Mouse (Mus musculus) lung, adult 18-20 months (tissue): ENCODE results near the gene Rab3ip.

ENCODE experiments used
- DNase-seq, 2 experiments: peaks; one replicate each; pipeline ENCODE4 v3.0.0; 2022; ENCODE audit warnings: mixed read lengths in 2 of 2

Gene Rab3ip

DNA sequence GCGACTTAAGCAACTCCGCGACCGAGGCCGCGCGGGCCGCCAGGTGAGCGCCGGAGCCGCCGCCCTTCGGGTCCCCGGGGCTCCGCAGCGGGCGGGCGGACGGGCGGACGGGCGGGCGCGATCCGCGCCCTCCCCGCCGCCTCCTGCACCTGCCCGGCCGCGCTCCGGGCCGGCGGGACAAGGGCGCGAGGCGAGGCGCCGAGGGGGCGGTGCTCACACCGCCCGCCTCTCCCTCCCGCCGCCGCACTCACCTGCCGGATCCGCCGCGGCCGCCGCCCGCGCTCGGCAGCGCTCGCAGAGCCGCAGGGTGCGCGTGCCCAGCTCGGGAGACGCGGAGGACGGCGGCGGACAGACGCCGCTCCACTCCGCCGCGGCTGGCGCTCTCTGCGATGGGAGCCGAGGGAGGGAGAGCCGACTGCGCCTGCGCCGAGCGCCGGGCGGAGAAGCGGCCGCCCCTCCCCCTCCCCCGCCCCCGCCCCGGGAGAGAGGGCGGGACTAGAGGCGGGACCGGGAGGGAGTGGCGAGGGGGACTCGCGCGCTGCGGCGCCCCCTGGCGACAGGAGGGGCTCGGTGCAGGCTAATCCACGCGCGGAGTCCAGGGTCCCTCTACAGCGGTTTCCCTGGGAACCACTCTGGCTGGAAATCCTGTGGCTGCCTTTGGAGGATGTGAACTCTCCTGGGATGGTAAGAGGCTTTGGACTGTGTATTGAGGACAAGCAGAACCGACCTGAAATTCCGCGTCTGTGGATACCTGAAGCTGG, at the start of gene Rab3ip:
TSS of gene Rab3ip (minus strand) at position 761 of the 761 bp plus-strand sequence.
- DNase-seq, result peak; percentile 85 to 86

- DNase-seq, result no peak
These were observed 48.3 kb upstream of the Rab3ip start for GRCm38 (mm10) chr10:116998716-116999455.

DNA sequence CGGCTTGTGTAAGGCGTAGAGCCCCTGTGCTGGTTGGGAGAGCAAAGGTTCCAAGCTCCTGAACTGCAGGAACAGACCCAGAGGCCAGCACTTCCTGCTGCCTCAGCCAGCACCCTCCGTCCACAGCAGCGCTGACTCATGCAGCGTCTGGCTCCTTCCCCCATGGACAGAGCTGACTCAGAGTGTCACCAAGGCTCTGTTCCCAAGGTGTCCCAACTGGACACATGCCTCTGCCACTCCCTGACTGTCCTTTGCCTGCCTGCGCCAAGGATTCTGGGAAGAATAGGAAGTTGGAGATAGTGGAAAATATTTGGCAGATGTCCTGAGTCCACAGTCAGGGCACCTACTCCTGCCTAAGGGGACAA, 45.6 kb upstream of the Rab3ip start:
- DNase-seq, result peak; percentile 74 to 83

DNA sequence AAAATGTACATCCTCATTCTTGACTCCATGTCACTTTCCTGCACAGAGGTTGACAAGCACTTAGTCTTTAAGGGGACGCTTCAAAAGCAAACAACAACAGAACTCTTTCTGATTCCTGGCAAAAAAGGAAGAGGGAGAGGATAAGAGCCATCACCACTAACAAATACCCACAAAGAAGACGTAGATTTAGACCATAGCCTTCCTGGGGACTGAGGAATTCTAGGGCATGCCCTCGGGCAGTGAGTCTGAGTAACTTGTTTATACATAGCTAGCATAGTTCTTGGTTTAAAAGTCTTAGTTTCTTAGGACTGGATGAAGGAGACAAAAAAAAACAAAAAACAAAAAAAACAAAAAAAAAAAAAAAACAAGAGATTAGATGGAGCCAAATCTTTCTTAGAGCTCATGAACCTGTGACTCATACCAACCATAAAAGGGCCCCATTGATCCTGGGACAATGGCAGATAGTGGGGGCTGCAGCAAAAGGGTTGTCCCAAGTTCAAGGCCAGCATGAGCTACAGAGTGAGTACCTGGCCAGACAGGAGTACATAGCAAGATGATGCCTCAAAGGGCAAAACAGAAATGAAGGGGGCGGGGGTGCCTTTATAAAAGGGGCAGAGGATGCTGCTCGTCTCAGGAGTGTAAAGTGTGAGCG, 45.1 kb upstream of the Rab3ip start:
- peak in 1 of 2 experiments; percentile 8 for DNase-seq

GRCm38 (mm10) chr10:116995162-116995561, 44.6 kb upstream of the Rab3ip start:
- DNase-seq, result no peak

DNA sequence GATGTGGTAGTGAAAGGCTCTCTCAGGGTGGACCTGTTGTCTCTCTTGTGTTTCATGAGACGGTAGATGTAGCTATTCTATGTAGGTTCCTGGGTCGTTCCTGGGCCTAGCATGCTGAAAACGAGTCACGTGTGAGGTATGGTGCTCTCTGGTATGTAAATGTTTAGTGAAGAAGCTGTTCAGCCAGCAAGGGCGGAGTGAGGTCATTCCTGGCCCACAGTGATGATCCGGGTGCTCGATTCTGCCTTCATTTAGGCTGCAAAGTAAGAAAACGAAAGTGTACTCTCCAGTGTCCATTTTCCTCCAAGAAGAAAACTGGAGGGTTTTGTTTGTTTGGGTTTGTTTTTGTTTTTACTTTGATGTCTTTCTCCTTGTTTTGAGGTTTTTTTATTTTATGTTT, 43.4 kb upstream of the Rab3ip start:
- DNase-seq, result peak in 1 of 2 experiments; percentile 18

DNA sequence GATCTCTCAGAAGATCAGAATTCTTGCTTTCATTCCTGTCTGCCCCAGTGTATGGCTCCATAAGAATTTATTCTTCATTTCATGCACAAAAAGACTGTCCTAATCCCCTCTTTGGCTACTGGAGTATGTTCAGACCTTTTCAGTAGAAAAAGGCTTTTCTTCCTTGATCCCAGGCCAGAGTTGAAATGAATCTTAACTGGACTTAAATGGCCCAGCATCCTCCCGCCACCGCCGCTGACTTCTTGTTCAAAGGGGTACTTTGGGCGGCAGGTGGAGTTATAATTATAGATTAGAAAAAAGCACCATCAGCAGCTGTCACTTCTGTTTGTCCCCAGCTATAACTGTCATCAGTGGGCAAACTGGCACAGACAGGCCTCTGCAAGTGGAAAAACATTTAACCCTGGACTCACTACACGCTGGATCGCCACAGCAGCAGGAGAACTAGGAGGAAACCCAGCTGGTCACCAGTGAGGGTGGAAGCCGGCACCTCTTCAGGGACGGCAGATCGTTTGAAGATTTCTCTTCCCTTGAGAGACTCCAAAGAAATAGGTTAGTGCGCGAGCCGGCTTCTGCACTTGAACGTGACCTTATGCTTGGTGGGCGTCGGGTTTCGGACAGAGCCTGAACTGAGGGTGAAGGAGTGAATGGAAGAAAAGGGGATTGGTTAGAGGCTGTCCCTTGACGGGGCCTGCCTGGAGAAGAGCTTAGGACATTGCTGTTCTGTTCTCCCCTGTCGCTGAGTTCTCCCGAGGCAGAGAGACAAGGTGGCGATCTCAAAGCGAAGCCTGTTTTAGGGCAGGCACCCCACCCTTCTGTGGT, 35.9 kb upstream of the Rab3ip start, which contains the start of gene Best3:
TSS of gene Best3 (plus strand) at position 51 of the 819 bp plus-strand sequence.
- DNase-seq, result peak in 1 of 2 experiments; percentile 21

GRCm38 (mm10) chr10:116984836-116985235, 34.3 kb upstream of the Rab3ip start:
- DNase-seq, result no peak

DNA sequence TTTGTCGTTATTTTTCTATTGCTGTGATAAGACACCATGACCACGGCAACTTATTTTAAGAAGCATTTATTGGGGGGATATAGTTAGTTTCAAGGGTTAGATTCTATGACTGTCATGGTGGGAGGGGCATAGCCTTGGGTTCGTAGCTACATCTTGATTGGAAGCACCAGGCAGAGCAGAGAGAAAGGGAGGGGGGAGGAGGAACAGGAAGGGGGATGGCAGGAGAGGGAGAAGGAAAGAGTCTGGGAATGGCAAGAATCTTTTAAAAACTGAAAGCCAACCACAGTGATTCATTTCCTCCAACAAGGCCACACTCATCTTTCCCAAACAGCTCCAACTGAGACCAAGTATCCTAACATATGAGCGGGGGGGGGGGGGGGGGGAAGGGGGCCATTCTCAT, 32.0 kb upstream of the Rab3ip start:
- DNase-seq, result no peak

DNA sequence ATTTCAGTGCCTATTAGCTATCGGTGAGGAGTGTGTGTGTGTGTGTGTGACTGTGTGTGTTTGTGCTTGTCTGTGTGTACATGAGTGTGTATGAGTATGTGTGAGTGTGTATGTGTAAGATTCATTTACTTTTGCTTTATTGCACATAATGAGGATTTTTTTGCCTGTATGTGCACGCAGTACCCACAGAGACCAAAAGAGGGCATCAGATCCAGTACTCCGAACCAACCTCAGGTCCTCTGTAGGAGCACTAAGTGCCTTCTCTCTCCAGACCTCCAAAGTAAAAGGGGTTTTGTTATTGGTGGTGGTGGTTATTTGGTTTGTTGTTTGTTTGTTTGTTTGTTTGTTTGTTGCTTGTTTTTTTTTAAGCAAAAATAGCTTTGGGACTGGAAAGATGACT, 30.3 kb upstream of the Rab3ip start:
- DNase-seq, result peak in 1 of 2 experiments; percentile 16

DNA sequence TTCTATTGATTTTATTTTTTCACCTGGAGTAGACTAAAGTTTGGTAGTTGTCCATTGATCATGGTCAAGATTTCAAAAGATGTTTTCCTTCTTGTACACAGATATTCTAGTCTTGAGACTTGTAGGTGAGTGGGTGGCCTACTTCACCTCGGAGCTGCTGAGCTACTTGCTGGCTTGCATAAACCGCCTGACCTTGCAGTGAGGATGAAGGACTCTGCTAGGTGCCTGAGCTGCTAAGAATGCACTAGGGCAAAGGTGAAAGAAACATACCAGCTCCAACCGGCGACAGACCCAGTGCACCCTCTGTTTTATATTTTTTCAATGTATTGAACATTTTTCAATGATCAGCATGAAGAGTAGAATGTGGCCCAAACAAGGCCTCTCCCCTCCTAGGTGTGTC, 29.7 kb upstream of the Rab3ip start:
- no peak for DNase-seq

DNA sequence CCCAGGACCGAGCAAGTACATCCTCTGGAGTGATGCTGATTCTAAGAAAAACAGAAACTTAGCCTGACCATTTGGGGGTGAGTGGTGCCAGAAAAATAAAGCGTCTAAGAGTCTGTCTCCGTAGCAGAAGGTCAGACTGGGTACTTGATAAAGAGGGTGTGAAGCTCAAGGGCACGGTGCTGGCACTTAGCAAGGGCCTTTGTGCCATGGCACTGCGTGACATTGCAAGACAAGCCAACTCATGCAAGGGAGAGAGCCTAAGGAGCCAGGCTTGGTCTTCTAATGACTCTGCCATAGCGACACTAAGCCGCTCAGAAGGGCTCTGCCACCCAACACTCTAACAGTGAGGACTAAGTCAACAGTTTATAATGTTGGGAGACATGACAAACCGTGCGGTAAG, 28.3 kb upstream of the Rab3ip start:
- DNase-seq, result no peak

DNA sequence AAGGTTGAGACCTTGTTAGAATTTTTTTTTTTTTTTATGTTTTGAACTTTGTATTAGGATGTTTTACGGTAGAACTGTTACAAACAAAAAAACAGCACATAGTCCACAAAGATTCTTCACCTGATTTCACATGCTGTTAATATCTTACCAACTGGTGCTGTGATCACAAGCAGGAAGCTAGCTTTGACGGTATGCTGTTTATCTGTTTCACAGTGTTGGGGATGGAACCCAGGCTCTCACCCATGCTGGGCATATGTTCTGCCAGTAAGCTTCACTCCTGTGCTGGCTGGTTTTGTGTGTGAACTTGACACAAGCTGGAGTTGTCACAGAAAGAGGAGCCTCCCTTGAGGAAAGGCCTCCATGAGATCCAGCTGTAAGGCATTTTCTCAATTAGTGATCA, 27.3 kb upstream of the Rab3ip start:
- no peak for DNase-seq

DNA sequence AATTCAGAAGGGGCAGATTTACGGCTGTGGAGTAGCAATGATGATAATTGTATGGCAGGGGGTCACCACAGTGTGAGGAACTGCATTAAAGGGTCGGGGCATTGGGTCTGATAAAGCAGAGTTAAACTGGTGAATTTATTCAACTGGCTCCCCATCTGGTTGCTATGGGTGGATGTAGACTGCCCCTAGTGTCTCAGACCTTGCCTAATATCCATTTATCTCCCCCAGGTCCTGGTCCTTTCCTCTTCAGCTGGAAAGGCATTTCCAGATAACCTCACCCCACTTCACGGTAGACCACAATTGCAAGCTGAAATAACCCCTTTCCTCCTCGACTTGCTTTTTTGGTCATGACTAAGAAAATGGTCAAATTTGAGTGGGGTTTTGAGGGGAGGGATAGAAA, 26.9 kb upstream of the Rab3ip start:
- no peak for DNase-seq

GRCm38 (mm10) chr10:116972509-116972908, 21.9 kb upstream of the Rab3ip start, which contains the start of gene Gm10271:
Gene Gm10271, minus strand, starts transcription at chr10:116972609.
- no peak for DNase-seq

DNA sequence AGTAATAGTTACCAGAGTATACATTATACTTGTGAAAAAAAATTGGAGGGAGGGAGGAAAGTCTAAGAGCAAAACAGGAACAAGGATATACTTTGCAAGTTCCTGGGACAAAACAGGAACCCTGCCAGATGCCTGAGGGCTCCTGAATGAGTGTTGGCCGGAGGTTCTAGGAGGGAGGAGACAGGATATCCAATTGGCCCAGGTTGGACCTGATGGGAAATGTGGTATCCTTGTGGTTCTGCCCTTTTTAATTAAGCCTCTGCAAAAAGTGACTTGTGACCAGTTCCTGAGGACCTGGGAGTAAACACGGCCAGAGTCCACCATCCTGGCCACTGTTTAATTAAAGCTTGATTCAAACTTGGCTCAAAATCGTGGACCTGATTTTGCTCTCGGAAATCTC, 18.2 kb upstream of the Rab3ip start:
- no peak for DNase-seq

- DNase-seq, result no peak
These were observed 15.5 kb upstream of the Rab3ip start for GRCm38 (mm10) chr10:116966065-116966464.

GRCm38 (mm10) chr10:116965297-116965696, 14.7 kb upstream of the Rab3ip start:
- DNase-seq, result peak; percentile 47 to 58

DNA sequence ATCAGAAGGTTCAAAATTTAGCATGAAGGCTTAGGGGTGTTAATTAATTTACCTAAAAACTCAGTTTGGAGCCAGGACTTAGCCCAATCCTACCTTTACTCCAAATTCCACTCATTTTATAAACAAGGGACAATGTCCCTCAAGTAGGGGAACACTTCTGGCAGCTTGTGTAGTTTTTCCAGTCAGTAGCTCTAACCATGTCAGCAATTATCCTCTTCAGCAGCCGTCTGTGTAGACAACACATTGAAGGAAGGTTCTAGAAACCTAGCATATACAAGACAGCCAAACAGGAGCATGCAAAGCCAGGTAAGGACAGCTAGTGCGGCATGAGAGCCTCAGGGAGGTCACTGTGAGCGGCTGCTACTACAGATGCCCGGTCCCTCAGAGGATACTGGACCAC, 14.0 kb upstream of the Rab3ip start:
- no peak for DNase-seq

DNA sequence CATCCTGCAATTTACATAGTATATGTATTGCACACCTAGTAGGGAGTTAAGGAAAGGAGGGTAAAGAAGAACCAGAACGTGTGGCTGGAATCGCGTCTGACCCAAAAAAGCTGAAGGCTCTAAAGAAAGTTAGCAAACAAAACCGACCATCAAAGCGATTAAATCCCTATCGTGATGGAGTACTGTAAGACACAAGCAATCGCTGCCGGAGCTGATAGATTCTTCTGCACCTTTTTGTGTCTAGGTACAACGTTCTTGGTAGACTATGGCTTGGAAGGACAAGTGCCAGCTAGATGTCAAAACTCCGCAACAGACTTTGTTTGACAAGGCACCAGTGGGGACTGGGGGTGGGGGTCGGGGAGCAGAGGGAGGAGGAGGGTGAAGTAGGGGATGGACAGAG, 13.5 kb upstream of the Rab3ip start:
- no peak for DNase-seq

GRCm38 (mm10) chr10:116962803-116963202, 12.2 kb upstream of the Rab3ip start:
- no peak for DNase-seq

- no peak for DNase-seq
These were observed 11.6 kb upstream of the Rab3ip start for GRCm38 (mm10) chr10:116962152-116962551.
